Mouse (Mus musculus): ENCODE data around the gene Shcbp1l.

DNA sequence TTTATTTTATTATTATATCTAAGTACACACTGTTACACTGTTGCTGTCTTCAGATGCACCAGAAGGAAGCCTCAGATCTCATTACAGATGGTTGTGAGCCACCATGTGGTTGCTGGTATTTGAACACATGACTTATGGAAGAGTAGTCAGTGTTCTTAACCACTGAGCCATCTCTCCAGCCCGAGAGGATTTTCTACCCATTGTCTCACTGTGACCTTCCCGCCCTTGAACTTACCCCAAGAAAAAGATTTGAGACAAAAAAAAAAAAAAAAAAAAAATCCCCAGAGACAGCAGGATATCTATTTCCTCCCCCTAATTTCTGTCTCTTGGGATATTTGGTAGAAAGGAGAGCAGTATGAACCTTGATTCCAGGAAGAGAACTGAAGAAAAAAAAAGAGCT, 64.6 kb downstream of the Shcbp1l start:
- TF ChIP-seq GATA1 (IDR thresholded peaks at IDR 0.05; ENCODE audit: low read length) = no peak
- TF ChIP-seq TAL1 (IDR thresholded peaks at IDR 0.05; ENCODE audit: low read length) = no peak
